Mouse (Mus musculus): ENCODE data around the gene Grb2.

The Grb2 gene

DNA sequence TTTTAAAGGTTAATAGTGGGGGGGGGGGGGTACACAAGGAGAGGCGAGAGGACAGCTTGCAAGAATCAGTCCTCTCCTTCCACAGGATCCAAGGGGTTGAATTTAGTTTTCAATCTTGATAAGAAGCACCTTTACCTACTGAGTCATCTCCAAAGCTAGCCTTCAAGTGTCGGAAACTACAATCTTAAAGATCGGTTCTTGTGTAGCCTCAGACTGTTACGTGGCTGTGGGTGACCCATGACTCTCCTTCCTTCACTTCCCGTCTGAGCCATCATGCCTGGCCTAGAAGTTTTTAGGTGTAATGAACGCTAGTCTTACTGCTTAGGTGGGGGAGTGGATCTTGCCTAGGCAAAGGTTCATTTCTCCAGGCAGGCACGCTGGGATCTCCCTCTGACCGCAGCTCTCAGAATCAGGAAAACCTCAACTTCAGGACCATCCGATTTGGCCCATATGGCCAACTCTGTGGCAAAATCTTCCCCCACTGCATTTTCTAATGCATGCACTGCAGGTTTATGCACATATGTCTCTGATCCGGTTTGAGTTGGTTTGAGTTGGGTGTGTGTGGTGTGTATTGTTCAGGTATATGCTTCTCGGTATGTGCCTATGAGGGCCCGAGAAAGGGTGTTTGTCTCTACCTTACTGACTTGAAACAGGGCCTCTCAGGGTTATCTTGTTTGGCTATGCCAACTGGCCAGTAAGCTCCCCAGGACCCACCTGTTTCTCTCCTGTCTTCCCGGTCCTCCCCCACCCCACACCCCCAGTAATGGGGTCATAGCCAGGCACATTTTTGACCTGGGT is 78.5 kb downstream of the Grb2 start:
- peak in 1 of 2 experiments; percentile 36 for DNase-seq (ENCODE audit: inconsistent age in 2 of 2, low spot score in 1 of 2)

DNA sequence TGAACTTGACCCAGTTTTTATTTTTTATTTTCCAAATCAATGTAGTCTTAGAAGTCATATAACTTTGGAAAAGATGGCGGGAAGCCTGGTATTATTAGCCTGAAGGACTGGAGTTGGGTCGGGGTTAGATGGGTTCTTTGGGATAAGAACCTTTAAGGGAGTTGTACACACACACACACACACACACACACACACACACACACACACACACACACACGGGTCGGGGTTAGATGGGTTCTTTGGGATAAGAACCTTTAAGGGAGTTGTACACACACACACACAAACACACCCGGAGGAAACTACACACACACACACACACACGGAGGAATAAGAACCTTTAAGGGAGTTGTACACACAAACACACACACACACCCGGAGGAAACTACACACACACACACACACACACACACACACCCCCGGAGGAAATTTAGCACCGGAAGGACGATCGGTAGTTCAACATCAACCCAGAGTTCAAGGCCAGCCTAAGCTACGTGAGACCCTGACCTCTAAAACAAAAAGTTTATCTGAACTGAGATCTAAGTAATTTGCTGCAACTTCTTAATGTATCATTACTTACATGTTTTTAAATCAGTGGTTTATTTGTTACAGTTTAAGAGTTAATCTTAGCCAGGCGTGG is 79.8 kb downstream of the Grb2 start:
- peak in 1 of 2 experiments; percentile 47 for DNase-seq (ENCODE audit: inconsistent age in 2 of 2, low spot score in 1 of 2)

DNA sequence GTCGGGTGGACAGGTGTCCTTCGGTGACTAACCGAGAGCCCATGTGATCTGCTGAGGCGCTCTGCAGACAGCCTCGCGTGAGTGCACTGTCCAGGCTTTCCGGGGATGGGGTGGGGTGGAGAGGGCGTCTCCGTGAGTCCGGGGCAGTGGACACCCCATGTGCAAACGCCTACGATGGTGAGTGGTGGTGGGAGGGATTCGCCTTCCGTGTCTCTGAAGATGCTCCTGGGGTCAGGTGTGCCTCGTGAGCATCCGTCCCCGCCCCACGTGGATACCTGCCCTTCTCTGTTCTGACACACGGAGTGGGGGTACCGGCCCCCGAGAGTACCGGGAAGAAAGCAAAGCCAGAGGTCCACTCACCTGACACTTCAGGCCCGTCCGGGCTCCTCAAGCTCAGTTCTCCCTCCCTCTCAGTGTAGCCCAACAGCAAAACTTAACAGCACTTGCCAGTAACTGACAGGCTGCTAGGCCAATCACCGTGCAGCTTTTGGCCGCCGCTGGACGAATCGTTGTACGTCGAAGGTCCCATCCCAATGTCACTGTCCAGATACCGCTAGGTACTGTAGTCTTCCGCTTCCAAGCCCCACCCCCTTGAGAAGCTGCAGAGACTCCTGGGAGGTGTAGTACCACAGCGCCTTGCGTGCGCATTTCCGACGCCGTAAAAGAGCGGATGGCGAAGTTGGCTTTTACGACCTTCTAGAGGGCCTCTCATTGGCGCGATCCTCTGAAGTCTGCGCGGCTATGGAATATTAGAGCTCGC is 80.5 kb downstream of the Grb2 start, which contains the start of gene Slc25a19:
Slc25a19 (minus strand) TSS at position 591 of the 760 bp plus-strand sequence.
- peak; percentile 99 to 100 for DNase-seq (ENCODE audit: inconsistent age in 2 of 2, low spot score in 1 of 2)

GRCm38 (mm10) chr11:115626824-115627616 is 81.4 kb downstream of the Grb2 start:
- peak in 1 of 2 experiments; percentile 58 for DNase-seq (ENCODE audit: inconsistent age in 2 of 2, low spot score in 1 of 2)

DNA sequence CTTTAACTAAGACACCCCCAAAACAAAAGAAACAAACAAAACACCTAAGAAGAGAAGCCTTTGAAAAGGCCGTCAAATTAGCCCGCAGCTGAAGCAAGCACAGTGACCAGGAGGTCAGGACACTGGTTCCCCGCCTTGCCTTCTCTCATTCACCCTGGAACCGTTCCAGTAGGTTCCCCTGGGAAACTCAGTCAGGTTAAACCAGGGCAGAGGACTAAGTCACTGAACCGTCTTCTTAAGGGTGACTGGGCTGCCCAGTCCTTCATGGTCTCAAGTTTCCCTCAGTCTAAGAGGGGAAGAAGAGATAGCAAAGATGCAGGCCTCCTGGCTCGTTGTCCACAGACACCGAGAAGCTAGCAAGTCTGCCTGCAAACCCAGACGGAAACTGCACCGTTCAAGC is 82.5 kb downstream of the Grb2 start:
- peak in 1 of 2 experiments; percentile 73 for DNase-seq (ENCODE audit: inconsistent age in 2 of 2, low spot score in 1 of 2)

DNA sequence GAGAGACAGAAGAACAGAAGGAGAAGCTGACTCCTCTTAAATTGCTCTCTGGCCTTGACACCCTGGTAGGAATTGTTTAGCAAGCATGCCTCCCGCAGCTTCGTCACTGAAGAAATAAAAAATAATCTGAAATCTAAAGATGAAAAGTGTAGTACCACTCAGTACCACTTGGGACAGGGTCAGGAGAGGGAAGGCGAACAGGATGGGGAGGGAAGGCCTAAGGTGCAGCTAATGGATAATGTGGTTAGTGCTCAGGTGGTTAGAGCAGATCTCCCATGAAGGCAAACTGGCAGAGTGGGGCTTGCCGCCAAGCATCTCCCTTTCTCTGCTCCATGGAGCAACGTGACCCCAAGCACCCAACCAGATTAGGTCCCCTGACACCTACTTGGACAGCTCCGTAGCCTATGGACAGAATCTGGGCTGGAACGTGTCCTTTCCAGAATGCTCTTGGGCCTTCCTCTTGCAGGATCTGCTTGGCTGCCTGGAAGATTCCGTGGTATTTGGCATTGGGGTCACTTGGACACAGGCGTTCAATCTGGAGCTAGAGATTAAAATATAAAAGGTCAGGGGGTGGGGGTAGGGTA is 84.8 kb downstream of the Grb2 start:
- peak in 1 of 2 experiments; percentile 68 for DNase-seq (ENCODE audit: inconsistent age in 2 of 2, low spot score in 1 of 2)

DNA sequence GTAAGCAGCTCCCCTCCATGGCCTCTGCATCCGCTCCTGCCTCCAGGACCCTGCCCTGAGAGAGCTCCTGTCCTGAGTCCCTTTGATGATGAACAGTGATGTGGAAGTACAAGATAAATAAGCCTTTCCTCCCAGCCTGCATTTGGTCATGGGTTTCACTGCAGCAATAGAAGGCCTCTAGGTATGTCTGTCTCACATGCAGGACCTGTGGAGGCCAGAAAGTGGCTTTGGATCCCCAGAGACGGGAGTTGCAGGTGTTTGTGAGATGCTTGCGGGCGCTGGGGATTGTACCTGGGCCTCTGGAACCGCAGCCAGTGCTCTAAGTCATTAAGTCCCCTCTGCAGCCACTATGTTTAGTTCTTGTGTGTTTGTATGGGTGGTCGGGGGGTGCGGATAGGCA is 88.4 kb downstream of the Grb2 start:
- no peak for DNase-seq (ENCODE audit: inconsistent age in 2 of 2, low spot score in 1 of 2)

GRCm38 (mm10) chr11:115618732-115619516 is 89.5 kb downstream of the Grb2 start:
- peak in 1 of 2 experiments; percentile 49 for DNase-seq (ENCODE audit: inconsistent age in 2 of 2, low spot score in 1 of 2)

DNA sequence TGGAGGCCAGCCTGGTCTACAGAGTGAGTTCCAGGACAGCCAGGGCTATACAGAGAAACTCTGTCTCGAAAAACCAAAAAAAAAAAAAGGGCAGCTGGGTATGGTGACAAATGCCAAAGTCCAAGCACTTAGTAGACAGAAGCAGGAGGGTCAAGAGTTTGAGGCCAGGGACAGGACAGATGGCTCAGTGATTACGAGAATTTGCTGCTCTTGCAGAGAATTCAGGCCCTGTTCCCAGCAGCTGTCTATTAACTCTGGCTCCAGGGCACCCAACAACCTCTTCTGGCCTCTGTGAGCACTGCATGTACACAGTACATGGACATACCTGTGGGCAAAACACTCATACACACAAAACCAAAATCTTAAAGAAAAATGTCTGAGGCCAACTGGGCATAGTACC is 90.4 kb downstream of the Grb2 start:
- no peak for DNase-seq (ENCODE audit: inconsistent age in 2 of 2, low spot score in 1 of 2)

DNA sequence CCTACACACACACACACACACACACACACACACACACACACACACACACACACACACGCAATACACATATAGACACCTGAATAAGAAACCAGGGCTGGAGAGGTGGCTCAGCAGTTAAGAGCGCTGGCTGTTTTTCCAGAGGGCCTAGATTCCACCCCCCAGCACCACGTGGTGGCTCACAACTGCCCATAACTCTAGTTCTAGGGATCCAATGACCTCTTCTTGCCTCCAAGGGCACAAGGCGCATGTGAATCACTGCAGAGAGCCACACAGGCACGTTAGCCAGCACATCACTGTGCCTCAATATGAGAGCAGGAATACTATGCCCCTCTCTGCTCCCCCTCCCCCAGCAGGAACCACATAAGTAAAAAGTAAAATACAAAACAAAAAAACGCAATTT is 91.5 kb downstream of the Grb2 start:
- peak; percentile 74 to 91 for DNase-seq (ENCODE audit: inconsistent age in 2 of 2, low spot score in 1 of 2)

- DNase-seq (ENCODE audit: inconsistent age in 2 of 2, low spot score in 1 of 2): peak in 1 of 2 experiments; percentile 67
These were observed 92.0 kb downstream of the Grb2 start for GRCm38 (mm10) chr11:115616371-115616770.

DNA sequence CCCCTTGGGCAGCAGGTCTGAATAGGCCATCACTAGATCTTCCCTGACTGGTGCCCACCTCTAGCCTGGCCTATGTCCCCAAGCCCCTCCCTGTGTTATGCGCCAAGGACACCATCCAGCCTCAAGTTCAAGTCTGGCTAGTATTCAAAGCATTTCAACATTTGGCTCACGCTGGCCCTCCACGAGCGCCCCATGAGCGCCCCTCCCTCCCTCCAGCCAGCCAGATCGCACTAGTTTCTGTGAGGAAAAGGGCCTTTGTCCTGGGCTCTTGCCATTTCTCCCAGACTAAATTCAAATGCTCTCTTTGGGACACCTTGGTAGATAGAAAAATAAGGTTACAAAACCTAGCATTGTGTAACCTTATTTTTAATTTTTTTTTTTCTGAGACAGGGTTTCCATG is 92.5 kb downstream of the Grb2 start:
- DNase-seq (ENCODE audit: inconsistent age in 2 of 2, low spot score in 1 of 2): peak; percentile 61 to 89

DNA sequence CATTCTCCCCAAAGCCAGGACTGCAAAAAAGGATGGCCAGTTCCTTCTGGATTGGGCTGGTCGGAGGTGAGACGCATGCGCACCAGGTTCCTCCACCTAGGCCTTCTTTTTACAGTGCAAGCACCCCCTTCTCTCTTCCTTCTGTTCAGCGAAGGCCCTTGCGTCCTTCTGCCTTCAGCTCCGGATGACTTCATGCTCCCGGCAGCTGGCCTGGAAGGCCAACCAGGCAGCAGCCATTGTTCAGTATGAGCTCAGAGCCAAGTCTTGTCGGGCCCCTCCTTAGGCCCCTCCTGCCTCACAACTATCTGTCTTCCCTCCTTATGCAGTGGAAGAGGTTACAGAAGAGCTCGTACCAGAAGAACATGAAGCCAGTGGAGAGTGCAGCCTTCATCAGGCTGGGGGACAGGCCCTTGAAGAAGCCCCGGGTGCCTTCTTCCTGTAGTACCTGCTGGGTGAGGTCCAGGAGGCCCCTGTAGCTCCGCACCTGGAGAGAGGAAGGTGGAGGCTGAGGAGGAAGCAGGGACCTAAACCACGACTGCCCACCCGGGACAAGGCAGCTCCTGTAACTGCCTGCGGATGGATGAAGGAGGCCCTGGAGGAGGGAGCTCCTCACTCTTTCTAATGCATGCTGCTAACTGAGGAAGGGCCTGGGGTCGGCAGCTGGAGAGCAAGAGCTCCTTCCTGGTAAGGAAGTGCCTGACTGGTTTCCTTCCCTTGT is 93.1 kb downstream of the Grb2 start:
- peak; percentile 76 to 87 for DNase-seq (ENCODE audit: inconsistent age in 2 of 2, low spot score in 1 of 2)

- DNase-seq (ENCODE audit: inconsistent age in 2 of 2, low spot score in 1 of 2): no peak
These were observed 93.9 kb downstream of the Grb2 start for GRCm38 (mm10) chr11:115614346-115615107.

- no peak for DNase-seq (ENCODE audit: inconsistent age in 2 of 2, low spot score in 1 of 2)
These were observed 95.1 kb downstream of the Grb2 start for GRCm38 (mm10) chr11:115613138-115613945.

DNA sequence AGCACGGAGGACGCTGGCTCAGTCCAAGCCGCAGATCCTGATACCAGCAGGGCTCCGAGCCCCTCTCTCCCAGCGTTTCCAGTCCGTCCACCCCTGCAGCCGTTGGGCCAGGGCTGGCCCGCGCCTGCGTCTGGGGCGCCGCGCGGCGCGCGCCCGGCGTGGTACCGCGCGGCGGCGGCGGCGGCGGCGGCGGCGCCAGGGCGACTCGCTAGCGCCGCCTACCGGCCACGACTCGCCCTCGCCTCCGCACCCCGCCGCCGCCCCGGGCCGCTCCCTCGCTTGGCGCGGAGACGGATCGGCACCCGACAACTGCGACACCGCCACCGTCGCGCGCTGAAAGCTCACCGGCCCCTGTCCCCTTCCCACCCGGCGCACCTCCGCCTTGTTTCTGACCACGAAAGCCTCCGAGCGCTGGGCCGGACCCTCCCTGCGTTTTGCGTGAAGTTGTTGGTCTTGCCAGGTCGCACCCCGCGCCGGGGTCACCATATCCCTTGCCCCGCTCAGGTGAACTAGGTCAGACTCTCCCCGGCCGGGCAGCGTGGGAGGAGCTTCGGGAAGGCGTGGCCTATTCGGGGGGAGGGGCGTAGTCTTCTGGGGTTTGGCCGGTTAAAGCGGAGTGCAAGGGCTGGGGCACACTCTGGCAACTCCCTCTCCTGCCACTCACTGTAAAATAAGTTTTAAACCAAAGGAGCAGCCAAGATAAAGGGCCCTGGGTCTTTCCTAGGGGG is 95.8 kb downstream of the Grb2 start, which contains the start of gene Mif4gd:
Mif4gd (minus strand) TSS at position 560 of the 728 bp plus-strand sequence.
- peak; percentile 95 to 99 for DNase-seq (ENCODE audit: inconsistent age in 2 of 2, low spot score in 1 of 2)

GRCm38 (mm10) chr11:115612059-115612409 is 96.4 kb downstream of the Grb2 start:
- DNase-seq (ENCODE audit: inconsistent age in 2 of 2, low spot score in 1 of 2): peak; percentile 90 to 96
